Mouse (Mus musculus): Measurements from ENCODE around the gene Cyp2c70.

DNA sequence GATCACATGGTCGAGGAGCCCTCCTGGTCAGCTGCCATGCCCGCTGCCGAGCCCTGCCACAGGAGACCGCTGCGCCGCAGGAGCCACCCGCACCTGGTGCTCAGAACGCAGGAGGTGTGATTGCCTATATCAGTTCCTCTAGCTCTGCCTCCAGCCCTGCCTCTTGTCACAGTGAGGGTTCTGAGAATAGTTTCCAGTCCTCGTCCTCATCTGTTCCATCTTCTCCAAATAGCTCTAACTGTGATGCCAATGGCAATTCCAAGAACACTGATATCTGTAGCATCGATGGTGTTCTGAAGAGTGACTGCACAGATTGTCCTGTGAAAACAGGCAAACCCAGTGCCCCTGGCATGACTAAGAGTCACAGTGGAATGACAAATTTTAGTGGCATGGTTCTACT, 3.5 kb upstream of the Cyp2c70 start:
- TF ChIP-seq POLR2A (IDR thresholded peaks at IDR 0.05; ENCODE audit: low read depth, low read length) (no peak), CTCF (IDR thresholded peaks at IDR 0.05; ENCODE audit: extremely low read depth, insufficient read depth, insufficient read length, insufficient replicate concordance) (no peak)

Data from spleen, adult 2 months (tissue).